Mouse (Mus musculus): ENCODE data around the gene Abcg5. TPM values are rescaled to one million over a fixed set of nuclear protein-coding genes. Genes with fewer than 3 reads are reported as not detected.

Abcg5 gene
- total RNA-seq, 2 experiments from 2014 or later: not detected

- no peak for DNase-seq (ENCODE audit: extremely low spot score in 1 of 2, low spot score in 1 of 2)
These were observed 5.2 kb upstream of the Abcg5 start for GRCm38 (mm10) chr17:84687994-84688393.

- no peak for DNase-seq (ENCODE audit: extremely low spot score in 1 of 2, low spot score in 1 of 2)
These were observed 2.5 kb upstream of the Abcg5 start for GRCm38 (mm10) chr17:84685286-84685685.

DNA sequence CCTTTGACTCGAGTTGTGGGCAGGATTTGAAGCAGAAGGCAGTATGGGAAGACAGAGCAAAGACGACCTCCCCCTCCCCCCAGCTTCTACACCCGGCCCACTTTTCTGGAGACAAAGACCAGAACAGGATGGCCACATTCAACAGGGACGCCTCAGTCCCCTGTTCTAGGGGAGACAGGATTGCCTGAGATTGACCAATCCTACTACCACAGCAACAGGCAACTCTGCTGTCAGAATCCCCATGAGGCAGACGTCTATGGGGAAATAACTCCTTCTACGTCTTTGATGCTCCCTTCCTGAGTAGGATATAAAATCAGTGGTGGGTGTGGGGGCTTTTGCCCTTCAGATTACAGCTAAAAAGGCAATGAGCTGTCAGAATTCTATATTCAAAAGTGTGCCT is 1.5 kb upstream of the Abcg5 start:
- no peak for DNase-seq (ENCODE audit: extremely low spot score in 1 of 2, low spot score in 1 of 2)

DNA sequence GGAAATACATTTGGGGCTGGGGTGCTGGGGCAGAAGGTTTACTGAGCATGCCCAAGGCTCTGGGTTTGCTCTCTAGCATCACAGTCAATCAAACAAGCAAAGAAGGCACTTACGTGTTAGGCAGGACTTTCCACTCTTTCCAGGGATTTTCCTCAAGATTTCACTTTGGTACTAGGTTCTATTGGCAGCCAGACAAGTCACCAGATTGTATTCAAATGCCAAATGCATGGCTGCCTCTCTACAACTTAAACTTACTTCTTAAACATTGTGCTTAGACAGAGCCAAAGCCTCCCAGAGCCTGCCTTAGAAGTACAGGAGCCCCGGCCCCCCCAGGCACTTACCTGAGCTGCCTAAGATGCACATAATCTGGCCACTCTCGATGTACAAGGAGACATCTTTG is 1.1 kb downstream of the Abcg5 start:
- no peak for DNase-seq (ENCODE audit: extremely low spot score in 1 of 2, low spot score in 1 of 2)

DNA sequence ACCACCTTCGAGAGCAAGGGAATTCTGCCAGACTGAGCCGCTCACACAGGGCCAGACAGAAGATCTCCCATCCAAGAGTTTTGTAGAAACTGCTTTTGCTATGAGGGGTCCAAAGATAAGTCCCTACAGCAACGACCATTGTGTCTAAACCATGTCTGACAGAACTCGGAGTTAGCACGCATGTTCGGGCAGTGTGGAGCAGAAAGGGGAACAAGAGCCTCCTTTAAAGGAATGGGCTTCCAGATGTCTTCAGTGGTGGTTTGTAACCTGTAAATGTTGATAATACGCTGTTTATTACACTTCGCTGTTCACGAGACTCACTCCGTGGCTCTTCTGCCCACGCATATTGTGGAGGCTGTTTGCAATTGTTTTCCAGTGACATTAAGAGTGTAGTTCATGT is 5.2 kb downstream of the Abcg5 start:
- no peak for DNase-seq (ENCODE audit: extremely low spot score in 1 of 2, low spot score in 1 of 2)

GRCm38 (mm10) chr17:84675951-84676366 is 6.9 kb downstream of the Abcg5 start, which contains the start of gene Abcg8:
TSS of gene Abcg8 (plus strand) at chr17:84676302.
- no peak for DNase-seq (ENCODE audit: extremely low spot score in 1 of 2, low spot score in 1 of 2)

DNA sequence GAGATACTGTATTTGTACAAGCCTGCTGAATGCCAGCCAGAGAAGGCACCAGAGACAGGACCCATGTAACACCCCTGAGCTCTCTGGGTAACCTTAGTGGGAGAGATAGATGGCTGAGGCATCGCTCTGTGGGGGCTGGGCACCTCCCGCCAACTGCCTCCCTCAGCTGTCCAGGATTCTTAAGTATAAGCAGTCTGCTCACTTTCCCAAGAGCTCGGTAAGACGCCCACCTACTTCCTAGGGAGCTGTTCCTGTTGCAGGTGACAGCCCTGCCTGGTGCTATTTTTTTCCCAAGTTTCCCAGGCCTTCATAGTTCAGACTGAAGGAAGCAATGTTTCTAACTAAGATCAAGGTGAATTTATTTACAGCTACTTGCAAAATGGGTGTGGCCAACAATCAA is 7.6 kb downstream of the Abcg5 start:
- no peak for DNase-seq (ENCODE audit: extremely low spot score in 1 of 2, low spot score in 1 of 2)

- DNase-seq (ENCODE audit: extremely low spot score in 1 of 2, low spot score in 1 of 2): no peak
These were observed 8.8 kb downstream of the Abcg5 start for GRCm38 (mm10) chr17:84674048-84674447.

DNA sequence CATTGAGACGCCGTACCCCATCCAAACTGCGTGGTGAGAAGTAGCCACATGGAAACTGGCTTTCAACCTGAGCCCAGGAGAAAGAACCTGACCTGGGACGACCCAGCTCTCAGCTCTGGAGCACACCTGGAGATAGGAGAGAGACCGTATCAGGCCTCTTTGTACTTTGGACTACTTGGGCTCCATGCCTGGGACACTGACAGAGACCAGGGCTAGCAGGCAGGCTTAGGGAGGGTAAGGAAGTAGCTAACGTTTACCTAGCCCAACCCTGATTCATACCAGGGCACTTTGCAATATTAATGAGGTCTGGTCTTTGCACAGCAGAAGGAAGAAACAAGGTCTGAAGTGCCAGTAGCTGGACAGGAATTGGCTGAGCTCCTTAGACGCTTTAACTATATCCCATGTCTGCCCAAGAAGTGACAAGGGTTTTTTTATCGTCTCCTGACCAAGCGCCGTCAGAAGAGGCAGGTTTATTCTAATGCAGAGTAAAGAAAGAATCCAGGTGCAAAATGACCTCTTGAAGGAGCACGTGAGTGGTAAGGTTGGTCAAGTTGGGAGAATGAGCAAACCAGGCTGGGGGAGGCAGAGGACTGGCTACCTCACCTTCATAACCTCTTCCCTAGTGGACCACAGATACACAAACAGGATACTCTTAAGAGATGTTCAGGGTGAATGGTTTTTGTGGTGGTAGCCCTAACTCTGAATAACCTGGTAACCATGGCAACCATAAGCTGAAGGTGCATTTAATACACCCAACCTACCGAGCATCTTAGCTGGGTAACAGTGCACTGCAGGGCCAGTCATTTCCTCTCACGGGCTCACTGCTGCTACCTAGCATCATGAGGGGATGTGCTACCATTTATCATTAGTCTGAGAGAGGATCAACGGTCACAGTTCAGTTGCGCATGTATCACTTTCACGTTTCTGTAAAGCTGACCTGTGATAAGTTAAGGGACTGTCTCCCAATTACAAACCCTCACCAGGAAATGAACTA is 10.1 kb downstream of the Abcg5 start:
- DNase-seq (ENCODE audit: extremely low spot score in 1 of 2, low spot score in 1 of 2): no peak

DNA sequence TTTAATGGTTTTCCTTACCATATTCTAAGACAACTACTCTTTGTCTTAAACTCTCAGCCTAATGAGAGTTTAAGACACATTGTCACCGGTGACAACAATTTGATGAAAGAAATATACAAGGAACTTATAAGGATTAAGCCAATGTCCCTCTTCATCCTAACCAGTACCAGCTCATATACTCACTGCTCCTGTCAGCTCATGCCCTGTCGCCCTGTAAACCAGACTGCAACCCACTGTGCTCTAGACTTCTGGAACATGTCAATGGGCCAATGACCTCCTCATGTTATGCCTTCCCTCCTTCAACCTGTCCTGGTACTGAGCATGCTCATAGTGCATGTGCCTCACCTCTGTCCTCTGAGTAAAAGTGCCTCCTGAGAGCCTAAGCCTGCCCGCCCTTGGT is 15.0 kb downstream of the Abcg5 start:
- DNase-seq (ENCODE audit: extremely low spot score in 1 of 2, low spot score in 1 of 2): no peak

GRCm38 (mm10) chr17:84665691-84666090 is 17.1 kb downstream of the Abcg5 start:
- no peak for DNase-seq (ENCODE audit: extremely low spot score in 1 of 2, low spot score in 1 of 2)

GRCm38 (mm10) chr17:84665053-84665452 is 17.8 kb downstream of the Abcg5 start:
- DNase-seq (ENCODE audit: extremely low spot score in 1 of 2, low spot score in 1 of 2): no peak

- no peak for DNase-seq (ENCODE audit: extremely low spot score in 1 of 2, low spot score in 1 of 2)
These were observed 23.9 kb downstream of the Abcg5 start for GRCm38 (mm10) chr17:84658951-84659350.

DNA sequence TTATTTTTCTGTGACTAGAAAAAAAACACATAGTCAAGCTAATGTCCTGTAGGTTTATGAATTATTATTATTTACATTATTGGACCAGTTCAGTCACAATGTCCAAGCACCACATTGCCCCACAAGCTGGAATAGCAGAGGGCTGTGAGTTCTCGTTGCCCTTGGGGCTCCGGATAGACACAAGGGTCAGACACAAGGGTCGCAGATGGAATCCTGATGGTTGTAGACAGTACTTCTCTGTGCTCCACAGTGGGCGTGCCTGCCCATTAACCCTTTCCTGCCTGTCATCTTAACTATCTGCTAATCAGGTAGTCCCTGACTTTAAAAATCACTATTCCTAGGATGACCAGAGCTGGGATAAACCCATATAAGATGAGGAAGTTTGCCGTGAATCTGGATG is 24.6 kb downstream of the Abcg5 start:
- no peak for DNase-seq (ENCODE audit: extremely low spot score in 1 of 2, low spot score in 1 of 2)

GRCm38 (mm10) chr17:84657782-84658181 is 25.0 kb downstream of the Abcg5 start:
- DNase-seq (ENCODE audit: extremely low spot score in 1 of 2, low spot score in 1 of 2): no peak

DNA sequence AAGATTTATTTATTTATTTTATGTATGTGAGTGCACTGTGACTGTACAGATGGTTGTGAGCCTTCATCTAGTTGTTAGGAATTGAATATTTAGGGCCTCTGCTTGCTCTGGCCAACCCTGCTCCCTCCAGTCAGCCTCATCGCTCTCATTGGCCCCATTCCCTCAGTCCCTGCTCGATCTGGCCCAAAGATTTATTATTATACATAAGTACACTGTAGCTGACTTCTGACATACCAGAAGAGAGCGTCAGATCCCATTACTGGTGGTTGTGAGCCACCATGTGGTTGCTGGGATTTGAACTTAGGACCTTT is 25.4 kb downstream of the Abcg5 start:
- no peak for DNase-seq (ENCODE audit: extremely low spot score in 1 of 2, low spot score in 1 of 2)

- no peak for DNase-seq (ENCODE audit: extremely low spot score in 1 of 2, low spot score in 1 of 2)
These were observed 26.0 kb downstream of the Abcg5 start for GRCm38 (mm10) chr17:84656653-84657421.

DNA sequence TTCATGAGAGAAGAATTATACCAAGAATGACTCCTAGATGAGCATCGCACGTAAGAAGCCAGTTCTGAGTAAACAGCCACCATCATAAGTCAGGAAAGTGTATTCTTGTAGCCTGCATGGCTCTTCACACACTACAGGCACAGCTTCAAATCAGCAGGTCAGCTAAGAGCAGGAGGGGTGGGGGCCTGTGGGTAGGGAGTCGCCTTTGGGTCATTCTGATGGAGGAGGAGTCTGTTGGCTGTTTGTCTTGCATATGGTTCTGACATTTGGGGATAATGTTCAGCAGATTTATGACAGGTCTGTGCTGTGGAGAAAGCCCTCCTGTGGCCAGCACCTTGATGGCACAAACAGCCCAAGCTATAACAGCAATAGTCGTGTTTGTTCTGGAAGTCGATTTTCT is 26.6 kb downstream of the Abcg5 start:
- no peak for DNase-seq (ENCODE audit: extremely low spot score in 1 of 2, low spot score in 1 of 2)

- DNase-seq (ENCODE audit: extremely low spot score in 1 of 2, low spot score in 1 of 2): no peak
These were observed 29.3 kb downstream of the Abcg5 start for GRCm38 (mm10) chr17:84653544-84653943.

DNA sequence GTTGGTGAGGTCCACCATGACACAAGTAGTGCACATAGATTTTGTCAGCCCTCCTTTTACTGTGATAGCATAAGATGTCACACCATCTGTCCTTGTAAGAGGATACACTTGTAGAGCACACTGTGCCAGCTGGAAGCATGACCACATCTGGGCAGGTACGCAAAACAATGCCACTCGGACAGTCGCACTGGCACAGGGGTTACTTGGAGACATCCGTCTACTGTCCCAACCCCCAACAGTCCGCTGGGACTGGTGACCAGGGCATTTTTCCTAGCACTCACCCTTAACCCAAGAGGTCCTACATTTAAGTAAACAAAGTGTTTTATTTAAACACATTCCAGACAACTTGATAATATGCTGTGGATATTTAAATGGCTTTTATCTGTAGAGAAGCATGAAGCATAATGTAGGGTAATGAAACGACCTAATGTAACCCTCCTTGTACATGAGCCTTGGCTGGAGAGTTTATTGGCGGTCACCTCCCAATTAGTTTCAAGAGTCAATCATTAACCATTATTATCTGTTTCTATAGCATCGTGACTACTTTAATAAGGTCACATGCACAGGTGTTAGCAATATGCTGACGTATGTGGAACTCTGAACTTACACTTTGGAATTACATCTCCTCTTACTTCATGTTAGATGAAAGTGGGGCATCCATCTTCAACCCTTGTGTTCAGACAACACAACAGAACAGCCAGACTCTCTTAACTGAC is 32.4 kb downstream of the Abcg5 start:
- no peak for DNase-seq (ENCODE audit: extremely low spot score in 1 of 2, low spot score in 1 of 2)

DNA sequence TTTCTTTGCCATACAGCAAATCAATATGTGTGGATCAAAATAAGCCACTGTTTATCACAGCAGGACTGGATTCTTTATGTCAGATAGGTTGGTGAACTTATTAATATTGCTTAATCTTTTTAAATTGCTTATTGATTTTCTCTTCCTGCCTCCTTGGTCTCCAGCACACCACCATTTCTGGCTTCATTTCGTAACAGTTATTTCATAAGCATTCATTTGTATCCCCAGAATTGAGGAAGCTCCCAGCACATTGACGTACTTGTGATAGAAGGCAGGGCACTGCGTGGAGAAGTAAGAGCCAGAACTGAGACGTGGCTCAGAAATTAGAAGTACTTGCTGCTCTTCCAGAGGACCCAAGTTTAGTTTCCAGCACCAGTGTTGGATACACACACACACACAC is 35.2 kb downstream of the Abcg5 start:
- DNase-seq (ENCODE audit: extremely low spot score in 1 of 2, low spot score in 1 of 2): no peak
